Mouse (Mus musculus) retina, adult 2 months (tissue): ENCODE results near the gene Fcgr2b.
"Not testable (repeated sequence)": the region's sequence is repeated elsewhere in the genome, so short reads cannot be mapped to it uniquely, and the experiment has no call there.

Experiments
- DNase-seq: peaks from one replicate; pipeline ENCODE4 v3.0.0-alpha.2; 2012; ENCODE audit warnings: low read depth, low spot score

Gene Fcgr2b

DNA sequence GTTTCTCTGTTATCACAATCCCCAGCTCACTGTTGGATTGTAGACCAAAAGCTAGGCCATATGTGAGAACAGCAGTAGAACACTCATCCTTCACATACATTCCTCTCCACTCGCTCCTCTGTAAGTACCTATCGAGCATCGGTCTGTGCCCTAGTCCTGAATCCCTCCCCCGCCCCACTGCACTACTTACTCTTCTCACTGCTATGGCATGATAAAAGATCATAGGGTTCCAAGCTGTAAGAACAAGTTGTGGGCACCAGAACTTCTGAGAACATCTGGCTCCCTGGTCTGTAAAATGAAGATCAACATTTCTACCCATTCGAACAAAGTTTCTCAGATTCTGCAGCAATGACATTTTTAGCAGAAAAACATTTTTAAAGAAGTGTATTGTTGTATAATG lies at the start of gene Fcgr2b:
Fcgr2b (minus strand) TSS at position 101 of the 400 bp plus-strand sequence.
- DNase-seq: no peak

DNA sequence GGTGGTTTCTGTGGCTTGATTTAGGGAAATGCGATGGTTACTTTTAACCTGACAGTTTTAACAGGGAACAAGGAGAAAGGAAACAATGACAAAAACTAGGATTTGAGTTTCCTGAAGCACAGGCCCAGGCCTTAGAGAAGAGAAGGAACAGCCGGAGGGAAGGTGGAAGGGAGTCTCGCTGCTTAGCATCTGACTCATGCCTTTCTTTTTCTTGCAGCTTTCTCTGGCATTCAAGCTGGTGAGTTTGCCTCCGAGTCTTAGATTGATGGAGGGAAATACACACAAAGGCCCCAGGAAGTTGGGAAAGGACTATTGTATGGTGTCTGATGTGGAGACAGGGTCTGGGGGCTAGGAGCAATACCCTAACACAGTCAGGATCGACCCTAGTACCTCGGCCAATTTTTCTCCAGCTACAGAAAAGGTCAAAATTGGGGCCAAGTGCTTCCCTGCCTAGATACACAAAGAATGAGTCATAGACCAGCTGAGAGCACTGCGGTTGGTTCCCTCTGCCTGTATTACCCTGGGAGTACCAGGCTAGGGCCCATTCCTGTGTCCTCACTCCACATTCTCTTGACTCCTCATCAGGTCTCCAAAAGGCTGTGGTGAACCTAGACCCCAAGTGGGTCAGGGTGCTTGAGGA lies 43.1 kb upstream of the Fcgr2b start:
- DNase-seq: no peak

DNA sequence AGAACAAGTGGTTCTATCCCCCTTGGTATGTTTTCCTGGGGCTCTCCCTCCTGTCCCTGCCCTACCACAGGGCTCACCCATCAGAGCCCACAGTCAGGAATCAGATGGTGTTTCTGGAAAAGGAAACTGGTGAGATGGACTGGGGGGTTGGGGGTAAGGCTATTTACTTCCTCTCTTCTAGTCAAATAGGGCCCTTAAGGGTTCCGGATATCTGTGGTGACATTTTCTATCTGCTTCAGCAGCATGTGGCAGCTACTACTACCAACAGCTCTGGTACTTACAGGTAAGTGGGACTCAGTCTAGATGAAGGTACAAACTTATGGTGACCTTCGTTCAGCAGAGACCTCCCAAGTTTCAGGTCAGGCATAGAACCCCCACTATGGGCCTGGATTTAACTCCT lies 42.4 kb upstream of the Fcgr2b start, which contains the start of gene Fcgr4:
Fcgr4 (plus strand) TSS at position 184 of the 400 bp plus-strand sequence.
- DNase-seq: no peak

DNA sequence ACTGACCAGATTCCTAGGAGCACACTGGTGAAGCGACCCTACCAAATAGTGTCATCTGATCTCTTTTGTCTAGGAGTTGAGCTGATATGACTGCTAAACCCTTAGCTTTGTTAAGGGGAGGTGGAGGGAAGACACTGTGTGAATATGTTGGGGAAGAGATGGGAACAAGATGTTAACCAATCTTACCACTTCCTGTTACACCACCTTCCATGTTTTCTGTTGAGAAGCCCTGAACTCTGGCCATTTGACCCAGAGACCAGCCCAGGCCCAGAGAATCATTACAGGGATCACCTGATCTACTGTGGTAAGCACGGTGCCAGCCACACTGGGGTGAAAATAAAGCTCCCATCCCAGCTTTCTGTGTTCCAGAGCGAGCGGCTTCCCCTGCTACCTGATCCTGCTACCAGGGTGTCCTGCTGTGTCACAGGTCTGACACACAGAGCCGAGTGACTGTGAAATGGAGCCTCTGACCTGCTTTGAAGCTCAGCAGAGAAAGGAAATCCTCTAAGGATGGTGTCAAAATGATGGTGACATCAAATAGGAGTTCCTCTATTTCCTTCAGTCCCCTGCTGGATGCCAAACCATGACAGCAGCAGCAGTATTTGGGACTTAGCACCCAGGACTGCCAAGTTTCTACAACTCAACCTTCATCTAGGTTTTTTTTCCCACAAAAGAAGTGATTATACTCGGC lies 41.3 kb upstream of the Fcgr2b start:
- no peak for DNase-seq

DNA sequence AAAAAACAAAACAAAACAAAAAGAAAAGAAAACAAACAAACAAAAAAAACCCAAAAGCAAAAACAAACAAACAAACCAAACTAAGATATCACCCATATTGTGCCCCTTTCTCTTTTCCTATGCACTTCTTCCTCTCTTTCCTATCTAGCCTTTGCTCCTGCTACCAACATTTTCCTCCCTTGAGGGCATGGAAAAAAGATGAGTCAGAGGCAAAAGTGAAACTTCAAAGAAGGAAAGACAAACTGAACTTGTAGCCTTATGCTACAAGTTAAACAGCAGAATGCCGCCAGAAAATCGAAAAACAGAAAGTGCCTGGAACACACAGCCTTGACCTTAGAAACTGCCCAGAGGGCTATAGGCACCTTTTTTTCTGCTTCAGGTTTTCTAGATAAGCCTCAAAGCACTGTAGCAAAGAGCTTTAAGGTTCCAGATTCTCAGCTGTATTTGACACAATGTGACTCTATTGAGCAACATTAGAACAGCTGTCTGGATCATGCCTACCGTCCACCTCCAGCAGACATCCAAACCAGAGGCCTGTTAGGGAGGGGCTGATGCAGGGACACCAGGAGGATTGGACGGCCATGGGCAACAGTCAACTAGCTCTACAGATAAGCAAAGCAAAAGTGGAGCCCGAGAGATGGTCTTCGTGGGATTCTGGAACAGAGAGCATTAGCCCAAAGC lies 40.5 kb upstream of the Fcgr2b start:
- no peak for DNase-seq

DNA sequence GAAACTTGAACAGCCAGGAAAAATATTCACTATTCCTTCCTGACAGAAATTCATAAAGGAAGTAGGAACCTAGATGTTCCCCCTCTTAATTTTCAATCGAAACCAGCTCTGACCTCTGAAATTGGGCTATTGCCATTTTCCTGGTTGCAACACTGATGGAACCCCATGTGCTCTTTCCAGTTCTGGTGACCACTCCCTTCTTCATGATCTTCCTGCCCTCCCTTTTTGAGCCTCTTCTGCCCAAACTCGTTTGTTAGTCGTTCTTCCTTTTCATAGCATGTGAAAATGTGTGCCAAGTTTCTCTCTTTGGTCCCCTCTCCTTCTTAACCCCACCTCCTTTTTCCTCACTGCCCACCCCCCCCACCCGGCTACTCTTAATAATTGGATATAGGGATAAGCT lies 35.4 kb upstream of the Fcgr2b start:
- DNase-seq: no peak

DNA sequence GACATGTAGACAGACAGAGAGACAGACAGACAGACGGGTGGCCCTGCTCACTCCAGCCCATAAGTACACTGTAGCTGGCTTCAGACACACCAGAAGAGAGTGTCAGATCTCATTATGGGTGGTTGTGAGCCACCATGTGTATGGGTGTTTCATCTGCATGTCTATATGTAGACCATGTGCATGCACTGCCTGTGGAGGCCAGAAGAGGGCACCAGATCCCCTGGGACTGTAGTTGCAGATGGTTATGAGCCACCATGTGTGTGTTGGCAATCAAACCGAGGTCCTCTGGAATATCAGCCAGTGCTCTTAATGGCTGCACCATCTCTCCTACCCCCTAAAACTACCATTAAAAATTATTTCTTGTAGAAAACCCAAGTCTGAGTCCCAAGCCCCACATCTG lies 30.6 kb upstream of the Fcgr2b start:
- DNase-seq: no peak

DNA sequence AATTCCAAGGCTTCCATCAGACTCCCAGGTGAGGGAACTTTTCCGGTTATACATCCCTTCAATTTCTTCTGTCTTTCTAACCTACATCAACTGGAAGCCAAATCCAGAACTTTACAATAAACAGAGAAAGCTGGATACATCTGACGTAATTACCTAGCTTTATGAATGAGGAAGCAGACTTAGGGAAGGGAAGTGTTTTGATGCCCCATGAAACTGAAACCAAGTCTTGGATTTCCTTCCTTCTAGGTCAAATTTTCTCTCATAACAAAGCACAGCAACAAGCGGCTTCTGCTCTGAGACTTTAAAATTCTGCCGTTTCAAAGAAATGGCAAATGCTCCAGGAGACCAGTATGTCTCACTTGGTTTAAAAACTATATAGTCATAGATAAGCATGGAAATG lies 30.0 kb upstream of the Fcgr2b start:
- DNase-seq: no peak

DNA sequence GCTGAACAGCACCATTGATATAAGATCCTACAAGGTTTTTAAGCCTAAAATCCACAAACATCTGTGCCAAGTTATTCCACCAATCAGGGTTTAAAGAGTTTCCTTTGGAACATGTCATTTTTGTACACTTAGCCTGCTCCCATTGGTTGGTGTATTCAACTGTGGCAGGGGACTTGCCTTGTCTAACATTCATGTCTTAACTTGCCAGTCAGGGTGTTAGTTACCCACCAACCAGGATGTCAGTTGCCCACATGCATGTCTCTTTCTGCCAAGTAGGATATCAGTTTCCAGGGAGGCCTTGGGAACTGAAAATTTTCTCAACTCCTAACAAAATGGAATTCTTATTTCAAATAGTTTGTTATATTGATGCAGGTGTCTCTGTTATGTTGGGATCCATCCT lies 29.2 kb upstream of the Fcgr2b start:
- DNase-seq: no peak

DNA sequence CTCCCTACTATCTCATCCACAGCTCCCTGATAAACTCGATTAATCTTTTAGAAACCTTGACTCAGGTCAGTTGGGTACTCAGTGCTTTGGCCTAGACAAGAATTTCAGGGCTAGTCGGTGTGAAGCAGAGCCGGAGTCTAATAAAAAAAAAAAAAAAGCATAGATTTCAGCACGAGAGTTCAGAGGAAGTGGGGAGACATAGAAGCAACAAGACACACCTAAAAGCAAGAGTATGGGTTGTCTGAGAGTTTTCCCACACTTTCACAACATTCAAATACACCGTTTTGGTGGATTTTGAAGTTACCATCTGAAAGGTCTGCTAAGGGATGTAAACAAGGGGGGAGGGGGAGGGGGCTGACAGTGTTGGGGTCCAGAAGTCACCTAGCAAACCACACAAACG lies 28.7 kb upstream of the Fcgr2b start:
- DNase-seq: no peak

DNA sequence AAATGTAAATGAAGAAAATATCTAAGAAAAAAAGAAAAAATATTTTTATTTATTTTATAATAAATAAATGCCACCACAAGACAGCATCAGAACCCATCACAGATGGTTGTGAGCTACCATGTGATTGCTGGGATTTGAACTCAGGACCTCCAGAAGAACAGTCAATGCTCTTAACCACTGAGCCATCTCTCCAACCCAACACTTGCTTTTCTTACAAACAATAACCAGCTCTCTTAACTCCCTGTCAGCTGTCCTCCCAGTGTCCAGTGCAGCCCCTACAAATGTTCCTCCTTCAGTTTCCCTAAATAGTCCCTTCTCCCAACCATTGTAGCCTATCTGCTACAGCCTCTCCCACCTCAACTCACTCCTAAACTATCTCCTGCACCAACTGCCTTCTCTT lies 23.5 kb upstream of the Fcgr2b start:
- no peak for DNase-seq

DNA sequence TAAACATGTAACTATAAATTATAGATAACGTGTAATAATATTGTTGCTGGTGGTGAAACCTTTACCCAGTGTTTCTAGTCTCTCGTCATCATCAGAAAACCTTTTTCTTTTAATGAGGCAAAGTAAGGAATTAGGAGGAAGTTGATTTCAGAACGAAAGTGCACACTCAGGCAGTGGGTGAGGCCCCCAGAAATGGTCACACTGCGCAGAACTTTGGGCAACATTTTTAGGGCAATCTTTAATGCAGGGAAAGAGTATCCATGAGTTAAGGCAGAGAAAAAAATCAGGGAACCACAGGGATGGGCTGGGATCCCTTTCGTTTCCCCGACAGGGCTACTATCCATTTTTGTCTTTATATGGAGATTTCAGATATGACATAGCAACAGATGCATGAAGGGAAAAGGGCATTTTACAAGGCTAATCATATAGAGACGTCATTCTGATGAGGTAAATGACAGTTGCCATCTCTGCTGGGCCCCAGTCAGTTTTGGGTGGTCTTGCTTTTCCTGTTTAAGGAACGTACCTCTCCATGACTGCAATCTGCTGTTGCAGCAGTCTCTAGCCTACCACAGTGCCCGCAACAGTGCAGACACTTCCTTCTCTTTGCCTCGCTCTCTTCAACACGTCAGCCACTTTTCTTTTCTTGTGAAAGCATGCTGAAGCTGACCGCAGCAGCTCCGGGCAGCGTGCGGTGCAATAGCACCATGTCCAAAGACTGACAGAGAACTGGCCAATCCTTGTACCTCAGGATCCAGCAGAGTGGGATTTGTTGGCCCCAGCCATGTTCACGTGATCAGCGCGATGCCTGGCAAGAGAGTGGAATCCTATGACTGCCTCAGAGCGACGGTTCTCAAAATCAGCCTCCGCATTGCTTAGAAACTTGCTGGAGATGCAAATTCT lies 21.7 kb upstream of the Fcgr2b start:
- no peak for DNase-seq

DNA sequence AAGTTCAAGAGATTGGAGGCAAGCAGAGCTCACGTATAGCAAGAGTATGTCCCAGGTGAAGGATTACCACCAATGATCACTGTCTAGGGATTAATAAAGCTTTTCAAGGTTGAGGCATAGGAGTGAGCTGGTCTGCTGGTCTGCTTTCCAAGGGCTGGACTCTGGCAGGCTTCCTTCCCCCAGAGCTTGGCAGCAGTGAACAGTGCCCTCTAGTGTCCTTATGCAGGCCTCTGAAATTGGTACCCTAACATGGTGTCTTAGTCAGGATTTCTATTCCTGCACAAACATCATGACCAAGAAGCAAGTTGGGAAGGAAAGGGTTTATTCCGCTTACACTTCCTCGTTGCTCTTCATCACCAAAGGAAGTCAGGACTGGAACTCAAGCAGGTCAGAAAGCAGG lies 20.4 kb upstream of the Fcgr2b start:
- peak; percentile 25 for DNase-seq

DNA sequence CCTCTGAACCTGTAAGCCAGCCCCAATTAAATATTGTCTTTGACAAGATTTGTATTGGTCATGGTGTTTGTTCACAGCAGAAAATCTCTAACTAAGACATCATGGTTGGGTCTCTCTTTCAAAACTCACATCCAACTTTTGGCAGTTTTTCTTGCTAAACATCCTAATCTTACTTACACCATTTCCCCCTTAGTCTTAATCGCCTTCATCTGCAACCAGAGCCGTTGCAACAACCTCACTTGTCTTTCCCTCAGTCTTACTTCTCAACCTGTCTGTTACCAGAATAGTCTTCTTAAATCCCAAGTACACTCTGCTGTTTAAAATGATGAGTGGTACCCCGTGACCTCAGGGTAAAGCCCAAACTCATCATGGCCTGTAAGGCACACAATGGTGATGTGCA lies 19.7 kb upstream of the Fcgr2b start:
- no peak for DNase-seq

DNA sequence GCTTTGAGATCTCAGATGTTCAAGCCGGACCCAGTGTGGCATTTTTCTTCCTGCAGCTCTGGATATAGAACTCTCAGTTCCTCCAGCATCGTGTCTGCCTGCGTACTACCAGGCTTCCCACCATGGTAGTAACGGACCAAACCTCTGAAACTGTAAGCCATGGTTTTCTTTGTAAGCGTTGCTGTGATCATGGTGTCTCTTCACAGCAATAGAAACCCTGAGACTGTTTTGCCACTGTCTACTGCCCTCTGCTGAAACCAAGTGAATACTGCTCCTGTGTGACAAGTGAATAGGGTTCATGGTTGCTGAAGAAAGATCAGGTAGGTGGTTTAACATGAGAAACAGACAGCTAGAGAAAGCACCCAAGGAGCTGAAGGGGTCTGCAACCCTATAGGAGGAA lies 16.2 kb upstream of the Fcgr2b start:
- DNase-seq: no peak

DNA sequence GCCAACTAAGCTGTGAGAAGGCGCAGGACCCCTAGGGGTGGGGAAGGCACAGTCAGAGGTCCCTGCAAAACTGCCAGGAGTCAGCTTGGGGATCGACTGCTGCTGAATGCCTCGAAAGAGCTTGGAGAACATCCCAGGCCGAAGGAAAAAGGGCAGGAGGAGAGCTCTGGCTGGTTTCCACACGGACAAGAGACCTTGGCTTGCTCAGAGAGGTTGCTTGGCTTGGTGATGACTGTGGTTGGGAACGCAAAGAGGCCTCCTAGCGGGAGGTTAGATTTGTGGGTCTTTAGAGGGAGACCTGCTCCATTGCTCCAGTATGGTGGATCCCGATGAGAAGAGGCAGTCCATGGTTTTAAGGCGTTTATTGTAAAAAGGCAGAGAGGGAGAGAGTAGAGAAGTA lies 13.3 kb upstream of the Fcgr2b start:
- DNase-seq: no peak

DNA sequence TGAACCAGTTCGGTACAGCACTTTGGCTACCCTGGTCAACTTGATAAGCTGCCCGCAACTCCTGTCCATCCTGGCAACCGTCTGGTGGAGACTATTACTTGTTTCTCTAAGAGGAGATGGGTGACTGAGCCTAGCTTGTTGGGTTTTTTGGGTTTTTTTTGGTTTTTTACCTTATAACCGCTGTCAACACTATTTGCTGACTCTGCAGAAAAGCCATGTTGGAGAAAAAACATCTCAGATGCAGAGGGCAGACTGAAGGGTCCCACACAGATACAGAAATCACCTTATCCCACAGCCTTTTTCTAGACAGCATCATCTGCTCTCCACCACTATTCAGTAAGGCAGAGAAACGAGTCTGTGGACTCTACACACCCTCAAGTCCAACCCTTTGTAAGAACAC lies 9.5 kb upstream of the Fcgr2b start:
- DNase-seq: no peak

DNA sequence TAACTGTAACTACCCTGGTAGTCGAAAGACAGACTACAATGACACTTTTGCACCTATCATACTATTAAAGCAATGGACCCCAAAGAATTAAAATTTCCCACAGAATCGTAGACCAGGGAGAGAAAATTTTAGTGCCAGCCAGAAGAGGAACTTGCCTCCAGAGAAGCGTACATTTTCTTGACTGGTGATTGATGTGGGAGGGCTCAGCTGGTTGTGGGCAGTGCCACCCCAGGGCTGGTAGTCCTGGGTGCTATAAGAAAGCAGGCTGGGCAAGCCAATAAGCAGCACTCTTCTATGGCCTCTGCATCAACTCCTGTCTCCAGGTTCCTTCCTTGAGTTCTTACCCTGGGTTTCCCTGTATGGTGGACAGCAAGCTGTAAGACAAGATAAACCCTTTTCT lies 8.7 kb upstream of the Fcgr2b start:
- no peak for DNase-seq

DNA sequence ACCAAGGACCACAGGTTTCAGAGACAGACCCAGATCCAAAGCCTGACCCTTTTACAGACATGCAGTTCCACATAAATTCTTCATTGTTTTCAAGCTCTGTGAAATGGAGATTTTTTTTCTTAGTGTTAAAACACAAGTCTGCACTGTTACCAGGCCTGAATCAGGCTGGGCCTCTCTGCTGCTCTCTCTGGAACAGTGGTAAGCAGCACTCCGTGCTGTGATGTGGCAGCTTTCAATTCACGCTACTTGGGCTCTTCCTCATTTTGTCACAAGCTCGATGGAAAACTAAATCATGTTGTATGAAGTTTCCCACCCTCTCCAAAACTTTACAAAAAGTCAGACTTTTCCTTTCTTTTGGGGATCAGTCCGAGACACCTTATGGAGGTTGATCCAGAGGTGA lies 6.7 kb upstream of the Fcgr2b start:
- DNase-seq: no peak

DNA sequence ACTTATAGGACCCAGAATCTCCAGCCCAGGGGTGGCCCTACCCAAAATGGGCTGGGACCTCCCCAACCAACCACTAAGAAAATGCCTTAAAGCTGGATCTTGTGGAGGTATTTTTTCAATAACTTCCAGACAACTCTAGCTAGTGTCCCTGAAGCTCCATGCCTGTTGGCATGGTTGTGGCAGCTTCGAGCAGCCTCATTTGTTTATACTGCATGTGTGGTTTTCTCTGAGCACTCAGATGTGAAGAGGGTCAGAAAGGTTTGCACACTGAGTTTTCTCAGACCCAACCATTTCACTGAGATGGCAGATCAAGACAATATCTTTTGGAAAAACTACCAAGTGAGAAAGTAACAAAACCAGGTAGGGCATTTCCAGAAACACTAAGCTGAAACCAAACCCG lies 6.0 kb upstream of the Fcgr2b start:
- DNase-seq: no peak

DNA sequence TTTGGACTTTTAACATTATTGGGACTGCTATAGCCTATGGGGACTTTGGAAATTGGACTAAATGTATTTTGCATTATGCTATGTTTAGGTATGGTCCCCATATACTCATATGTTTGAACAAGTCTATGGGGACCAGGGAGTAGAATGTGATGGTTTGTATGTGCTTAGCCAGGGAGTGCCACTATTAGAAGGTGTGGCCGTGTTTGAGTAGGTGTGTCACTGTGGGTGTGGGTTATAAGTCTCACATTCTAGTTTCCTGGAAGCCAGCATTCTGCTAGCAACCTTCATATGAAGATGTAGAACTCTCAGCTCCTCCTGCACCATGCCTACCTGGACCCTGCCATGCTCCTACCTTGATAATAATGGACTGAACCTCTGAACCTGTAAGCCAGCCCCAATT lies 5.3 kb upstream of the Fcgr2b start:
- DNase-seq: not testable (repeated sequence)

DNA sequence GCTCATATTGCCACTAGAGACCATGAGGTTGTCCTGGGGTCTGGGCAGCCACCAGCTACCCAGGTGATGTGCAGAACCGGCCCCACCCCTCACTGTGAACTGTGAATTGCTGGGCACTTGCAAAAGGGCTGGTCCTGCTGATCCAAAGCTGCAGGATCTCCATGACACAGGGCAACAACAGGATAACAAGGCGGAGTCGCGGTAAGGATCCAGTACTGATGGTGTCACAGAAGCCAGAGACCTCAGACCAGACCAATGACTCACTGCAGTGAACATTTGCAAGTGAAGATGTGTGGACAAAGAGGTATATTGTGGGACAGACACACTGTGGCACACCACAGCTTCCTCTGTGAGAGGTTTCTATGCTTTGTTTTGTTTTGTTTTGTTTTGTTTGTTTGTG lies 2.3 kb upstream of the Fcgr2b start:
- DNase-seq: no peak
